Mouse (Mus musculus) T-helper 17 cell (primary cell): ENCODE results near the gene Kcna1.

Experiments used
- in situ Hi-C, 2 experiments: fragments of 300-600 bp; cut with MboI, MseI; formaldehyde crosslinking; loops; 1 replicate in 1 of 2; 2 replicates in 1 of 2; pipeline ENCODE4 v1.15.1; 2025; ENCODE audit warnings: high pct_unique_total_duplicates in 2 of 2

The Kcna1 gene

GRCm38 (mm10) chr6:126599201-126599995 lies 46.8 kb downstream of the Kcna1 start:
- in situ Hi-C loops = loop anchor here in 1 of 2 experiments (10.0 kb wide), 1 partner anchor 625 kb away; no protein-coding TSS in a partner anchor

DNA sequence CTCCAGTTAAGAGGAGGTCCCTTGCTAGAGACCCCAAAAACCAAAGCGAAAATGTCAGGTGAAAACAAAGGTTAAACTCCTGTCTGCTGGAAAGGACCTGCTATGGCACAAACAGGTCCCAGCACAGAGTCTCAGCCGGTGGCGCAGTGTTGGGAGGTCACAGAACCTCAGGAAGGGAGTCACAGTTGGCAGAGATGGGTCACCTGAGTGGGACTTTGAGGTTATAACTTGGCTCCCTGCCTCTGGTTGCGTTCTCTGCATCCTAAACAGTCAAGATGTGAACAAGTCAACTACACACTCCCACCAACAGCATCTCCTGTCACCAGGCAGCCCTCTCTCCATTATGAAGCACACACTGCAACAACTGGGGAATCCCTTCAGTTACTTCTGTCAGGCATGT lies 48.4 kb downstream of the Kcna1 start:
- in situ Hi-C loops = loop anchor here in 1 of 2 experiments (10.0 kb wide), 1 partner anchor 623 kb away; no protein-coding TSS in a partner anchor

- in situ Hi-C loops = loop anchor here in 1 of 2 experiments (10.0 kb wide), 1 partner anchor 621 kb away; no protein-coding TSS in a partner anchor
Observed at GRCm38 (mm10) chr6:126595805-126596629, 50.2 kb downstream of the Kcna1 start.

DNA sequence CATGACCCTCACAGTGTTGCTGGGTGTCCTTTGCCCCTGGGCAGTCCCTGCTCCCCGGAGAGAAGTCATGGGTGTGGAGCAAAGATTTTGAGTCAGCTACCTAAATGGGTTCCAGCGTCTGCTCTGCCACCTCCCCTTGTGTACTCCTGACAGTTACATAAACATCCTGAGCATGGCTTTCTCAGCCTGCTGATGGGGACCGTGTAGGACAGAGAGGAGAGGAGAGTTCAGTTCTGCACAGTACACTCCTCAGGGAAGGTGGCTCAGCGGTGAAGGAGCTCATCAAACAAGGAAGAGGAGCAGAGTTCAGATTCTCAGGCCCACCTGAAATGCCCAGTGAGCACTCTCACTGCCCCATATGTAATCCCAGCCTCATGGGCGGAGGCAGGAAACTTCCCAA lies 51.1 kb downstream of the Kcna1 start:
- in situ Hi-C loops = loop anchor here in 1 of 2 experiments (10.0 kb wide), 1 partner anchor 620 kb away; no protein-coding TSS in a partner anchor

DNA sequence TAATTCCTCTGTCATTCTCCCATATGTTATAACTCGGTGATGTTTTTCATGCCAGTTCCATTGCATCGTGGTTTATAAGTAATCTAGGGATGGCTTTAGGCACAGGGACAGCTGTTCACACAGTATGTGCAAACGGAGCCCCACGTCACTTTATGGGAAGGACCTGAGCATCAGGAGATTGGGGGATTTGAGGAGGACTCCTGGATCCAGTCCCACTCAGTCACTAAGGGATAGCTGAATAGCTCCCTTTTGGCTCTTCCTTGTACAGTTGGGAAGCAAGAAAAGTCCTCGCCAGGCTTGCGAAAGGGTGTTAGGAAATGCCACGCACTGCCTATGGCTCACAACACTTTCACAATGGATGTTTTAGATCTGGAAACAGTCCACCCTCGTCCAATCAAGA lies 51.8 kb downstream of the Kcna1 start:
- in situ Hi-C loops = loop anchor here in 1 of 2 experiments (10.0 kb wide), 1 partner anchor 620 kb away; no protein-coding TSS in a partner anchor

- in situ Hi-C loops = loop anchor here in 1 of 2 experiments (10.0 kb wide), 1 partner anchor 619 kb away; no protein-coding TSS in a partner anchor
Observed at GRCm38 (mm10) chr6:126593336-126593735, 52.8 kb downstream of the Kcna1 start.
